Mouse (Mus musculus): ENCODE measurements around the gene Ppfibp2. TPM values are rescaled to one million over a fixed set of nuclear protein-coding genes. Genes with fewer than 3 reads are reported as not detected.

Ppfibp2 gene
- polyA plus RNA-seq (2012; rRNA removed), result 5.3 and 5.8 TPM in 2 replicates

DNA sequence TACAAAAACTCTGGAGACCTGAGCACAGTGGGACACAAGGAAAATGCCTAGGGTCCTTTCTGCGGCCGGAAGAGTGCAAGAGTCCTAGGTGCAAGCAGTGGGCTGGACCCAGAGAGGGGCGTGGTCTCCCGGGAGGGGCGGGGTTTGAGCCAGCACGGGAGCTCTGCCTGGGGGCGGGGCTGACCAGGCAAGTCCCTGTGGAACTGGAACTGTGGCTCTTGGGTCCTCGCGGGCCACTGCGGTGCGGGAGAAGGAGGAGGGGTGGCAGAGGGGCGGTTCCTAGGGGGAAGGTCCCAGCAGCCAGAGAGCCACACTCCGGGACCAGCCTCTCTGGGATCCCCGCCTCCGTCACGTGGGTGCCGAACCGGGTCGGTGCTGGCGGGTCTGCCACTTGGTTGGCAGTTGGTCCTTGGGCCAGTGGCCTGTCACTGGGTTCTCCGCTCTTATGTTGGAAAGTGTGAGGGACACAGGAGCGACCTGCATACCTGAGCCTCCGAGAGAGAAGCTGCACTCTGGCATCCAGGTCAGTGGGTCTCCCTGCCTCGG, at the start of gene Ppfibp2:
Gene Ppfibp2, plus strand, starts transcription at position 351 of the 546 bp plus-strand sequence.

DNA sequence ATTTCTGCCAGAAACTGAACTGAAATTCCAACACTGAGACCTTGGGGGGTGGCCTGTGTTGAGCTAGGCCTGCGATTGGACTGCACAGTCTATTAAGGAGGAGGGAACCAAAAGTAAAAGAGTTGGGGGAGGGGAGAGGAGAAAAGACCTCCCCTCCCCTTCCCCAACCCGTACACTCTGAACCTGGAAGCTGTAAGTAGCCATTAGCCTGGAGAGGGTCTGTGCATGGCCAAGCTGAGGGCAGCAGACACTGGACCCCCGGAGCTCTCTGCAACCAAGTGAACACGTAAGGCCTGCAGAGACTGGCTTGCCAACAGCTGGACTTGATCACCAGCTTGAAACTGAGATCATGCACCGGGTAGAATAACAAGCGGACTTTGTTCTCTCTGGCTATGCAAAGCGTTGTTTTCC, 27.7 kb upstream of the Ppfibp2 start, which contains the start of gene Olfml1:
Gene Olfml1, plus strand, starts transcription at position 186 of the 411 bp plus-strand sequence.

GRCm38 (mm10) chr7:107625061-107625460, 30.1 kb downstream of the Ppfibp2 start, which contains the start of gene 5330417H12Rik:
5330417H12Rik (minus strand) TSS chr7:107625161.

GRCm38 (mm10) chr7:107757308-107758151, 162.5 kb downstream of the Ppfibp2 start, which contains the start of gene Cyb5r2:
Cyb5r2 (minus strand) TSS chr7:107758032.

Other genes with a start within 250 kb of the Ppfibp2 start
- gene Syt9, start 224.5 kb upstream of the Ppfibp2 start, polyA plus RNA-seq (2012; rRNA removed), result 0.12 and 0.20 TPM in 2 replicates
- 1.1 and 1.6 TPM in 2 replicates for gene Olfml1, start 27.8 kb upstream of the Ppfibp2 start, polyA plus RNA-seq (2012; rRNA removed)
- gene 5330417H12Rik, start 30.0 kb downstream of the Ppfibp2 start, polyA plus RNA-seq (2012; rRNA removed), result not detected in 2 replicates
- 0.02 TPM in 1 of 2 replicates, not detected in the other for gene Cyb5r2, start 162.8 kb downstream of the Ppfibp2 start, polyA plus RNA-seq (2012; rRNA removed)
- not detected in 2 replicates for gene Ovch2, start 206.0 kb downstream of the Ppfibp2 start, polyA plus RNA-seq (2012; rRNA removed)
- gene Olfr467, start 217.1 kb downstream of the Ppfibp2 start, polyA plus RNA-seq (2012; rRNA removed), result not detected in 2 replicates
- gene Olfr469, start 230.3 kb downstream of the Ppfibp2 start, polyA plus RNA-seq (2012; rRNA removed), result not detected in 2 replicates